Mouse (Mus musculus) testis, adult 2 months (tissue): ENCODE data around the gene Fmnl1.

ENCODE experiments used
- CTCF ChIP-seq: fragments of 200-500 bp; IDR thresholded peaks from 2 replicates; pipeline ENCODE4 v1.5.1; 2012; ENCODE audit warnings: low read depth, mild to moderate bottlenecking, inconsistent platforms, low read length, moderate library complexity; ENCODE audit not compliant: control insufficient read depth, insufficient read depth, insufficient replicate concordance
- POLR2A ChIP-seq: fragments of 200-500 bp; IDR thresholded peaks from 2 replicates; pipeline ENCODE4 v1.6.1; 2012; ENCODE audit warnings: low read depth, mild to moderate bottlenecking, inconsistent platforms, low read length, moderate library complexity; ENCODE audit not compliant: control insufficient read depth

GRCm38 (mm10) chr11:103198911-103199803, 28.2 kb downstream of the Fmnl1 start:
- TF ChIP-seq CTCF (no peak), POLR2A (no peak)
